Mouse (Mus musculus) CD4-positive, CD25-positive, alpha-beta regulatory T cell, adult 2 months (primary cell): Measurements from ENCODE around the gene Dhx9.
"Not testable (repeated sequence)": the region's sequence is repeated elsewhere in the genome, so short reads cannot be mapped to it uniquely, and the experiment has no call there.

Source experiments
- DNase-seq: peaks from one replicate; pipeline ENCODE4 v3.0.0-alpha.2; 2012; ENCODE audit warnings: low read depth, low spot score

Dhx9 gene

DNA sequence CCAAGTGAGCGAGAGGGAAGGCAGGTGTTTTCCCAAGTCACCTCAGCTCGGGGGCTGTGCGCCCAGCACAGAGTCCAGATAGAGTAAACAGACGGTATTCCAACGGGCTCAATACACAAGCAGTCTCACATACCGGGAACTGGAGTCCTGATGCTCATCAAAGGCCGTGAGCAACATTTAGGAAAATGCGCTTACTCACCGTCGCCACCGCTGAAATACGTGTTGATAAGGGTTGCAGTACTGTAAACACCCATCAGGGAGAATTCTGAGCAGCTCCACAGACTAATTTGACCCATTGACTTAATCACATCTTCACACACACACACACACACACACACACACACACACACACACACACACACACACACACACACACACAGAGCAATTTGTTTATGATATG is 63.2 kb downstream of the Dhx9 start:
- DNase-seq: peak; percentile 56

GRCm38 (mm10) chr1:153417805-153418204 is 69.7 kb downstream of the Dhx9 start:
- DNase-seq: not testable (repeated sequence)

DNA sequence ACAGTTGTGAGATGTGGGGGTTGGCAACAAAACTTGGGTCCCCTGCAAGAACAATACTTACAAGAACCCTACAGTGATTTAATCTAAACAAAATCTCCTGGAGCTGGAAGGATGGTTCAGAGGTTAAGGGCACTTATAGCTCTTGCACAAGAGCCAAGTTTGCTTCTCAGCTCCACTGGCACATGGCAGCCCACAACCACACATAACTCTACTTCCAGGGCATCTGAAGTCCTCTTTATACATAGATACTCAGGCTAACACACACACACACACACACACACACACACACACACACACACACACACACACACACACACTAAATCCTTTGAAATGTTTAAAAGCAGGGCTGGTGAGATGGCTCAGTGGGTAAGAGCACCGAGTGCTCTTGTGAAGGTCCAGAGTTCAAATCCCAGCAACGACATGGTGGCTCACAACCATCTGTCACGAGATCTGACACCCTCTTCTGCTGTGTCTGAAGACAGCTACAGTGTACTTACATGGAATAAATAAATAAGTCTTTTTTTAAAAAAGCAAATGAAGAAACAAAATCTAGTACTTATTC is 71.1 kb downstream of the Dhx9 start:
- DNase-seq: not testable (repeated sequence)

DNA sequence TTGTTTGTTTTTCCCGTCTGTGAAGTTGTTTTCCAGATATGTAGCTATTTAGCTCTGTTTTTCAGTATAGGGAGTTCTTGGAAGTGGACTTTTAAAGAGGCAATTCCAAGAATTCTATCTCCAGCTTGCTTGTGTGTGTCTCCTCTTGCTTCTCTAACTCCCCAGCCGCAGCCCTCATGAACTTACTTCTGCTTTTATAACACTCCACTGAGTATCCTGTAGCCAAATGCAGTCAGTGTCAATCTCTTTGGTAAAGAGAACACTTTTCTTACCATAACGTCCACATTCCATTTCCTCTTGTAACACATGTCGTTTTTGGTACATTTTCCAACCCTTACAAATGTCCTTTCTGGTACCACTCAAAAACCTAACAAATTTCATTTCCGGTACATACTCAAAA is 71.7 kb downstream of the Dhx9 start:
- DNase-seq: not testable (repeated sequence)

DNA sequence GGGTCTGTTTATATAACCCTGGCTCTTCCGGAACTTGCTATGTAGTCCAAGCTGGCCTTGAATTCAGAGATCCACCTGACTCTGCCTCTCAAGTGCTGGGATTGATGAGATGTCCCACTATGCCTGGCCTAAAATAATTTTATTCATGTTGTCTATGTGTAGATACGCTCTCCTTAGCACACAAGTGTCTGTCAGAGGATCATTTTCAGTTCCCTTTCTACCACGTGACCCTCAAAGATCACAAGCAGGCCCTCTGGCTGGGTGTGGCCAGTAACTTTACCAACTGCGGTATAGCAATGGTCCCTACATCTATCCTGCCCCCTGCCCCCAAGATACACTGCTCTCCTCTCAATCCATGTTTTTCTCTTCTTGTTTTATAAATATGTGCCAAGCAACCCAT is 72.5 kb downstream of the Dhx9 start:
- DNase-seq: peak; percentile 61

GRCm38 (mm10) chr1:153414114-153414723 is 73.2 kb downstream of the Dhx9 start:
- DNase-seq: peak; percentile 82

DNA sequence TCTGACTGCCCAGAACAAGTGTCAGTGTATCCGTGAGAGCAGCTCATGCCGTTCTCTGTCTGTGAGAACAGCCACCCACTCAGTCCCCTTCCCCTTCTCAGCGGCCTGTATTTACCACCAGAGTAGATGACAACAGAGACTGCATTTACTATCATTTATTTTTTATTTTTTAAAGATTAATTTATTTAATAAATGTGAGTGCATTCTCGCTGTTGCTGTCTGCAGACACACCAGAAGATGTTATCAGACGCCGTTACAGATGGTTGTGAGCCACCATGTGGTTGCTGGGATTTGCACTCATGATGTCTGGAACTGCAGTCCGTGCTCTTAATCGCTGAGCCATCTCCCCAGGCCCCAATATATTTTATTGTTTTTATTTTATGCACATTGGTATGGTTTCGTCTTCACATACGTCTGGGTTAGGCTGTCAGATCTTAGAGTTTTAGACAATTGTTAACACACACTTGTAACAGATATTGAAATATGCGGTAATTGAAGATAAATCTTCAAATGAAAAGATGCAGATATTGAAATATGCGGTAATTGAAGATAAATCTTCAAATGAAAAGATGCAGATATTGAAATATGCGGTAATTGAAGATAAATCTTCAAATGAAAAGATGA is 74.0 kb downstream of the Dhx9 start:
- peak; percentile 44 for DNase-seq

- not testable (repeated sequence) for DNase-seq
Measured at GRCm38 (mm10) chr1:153412663-153413396, 74.6 kb downstream of the Dhx9 start.

DNA sequence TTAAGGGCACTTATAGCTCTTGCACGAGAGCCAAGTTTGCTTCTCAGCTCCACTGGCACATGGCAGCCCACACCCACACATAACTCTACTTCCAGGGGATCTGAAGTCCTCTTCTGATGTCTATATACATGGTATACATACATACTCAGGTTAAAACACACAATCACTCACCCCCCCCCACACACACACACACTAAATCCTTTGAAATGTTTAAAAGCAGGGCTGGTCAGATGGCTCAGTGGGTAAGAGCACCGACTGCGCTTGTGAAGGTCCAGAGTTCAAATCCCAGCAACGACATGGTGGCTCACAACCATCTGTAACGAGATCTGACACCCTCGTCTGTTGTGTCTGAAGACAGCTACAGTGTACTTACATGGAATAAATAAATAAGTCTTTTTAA is 75.7 kb downstream of the Dhx9 start:
- no peak for DNase-seq

DNA sequence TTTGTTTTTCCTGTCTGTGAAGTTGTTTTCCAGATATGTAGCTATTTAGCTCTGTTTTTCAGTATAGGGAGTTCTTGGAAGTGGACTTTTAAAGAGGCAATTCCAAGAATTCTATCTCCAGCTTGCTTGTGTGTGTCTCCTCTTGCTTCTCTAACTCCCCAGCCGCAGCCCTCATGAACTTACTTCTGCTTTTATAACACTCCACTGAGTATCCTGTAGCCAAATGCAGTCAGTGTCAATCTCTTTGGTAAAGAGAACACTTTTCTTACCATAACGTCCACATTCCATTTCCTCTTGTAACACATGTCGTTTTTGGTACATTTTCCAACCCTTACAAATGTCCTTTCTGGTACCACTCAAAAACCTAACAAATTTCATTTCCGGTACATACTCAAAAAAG is 76.5 kb downstream of the Dhx9 start:
- DNase-seq: not testable (repeated sequence)

DNA sequence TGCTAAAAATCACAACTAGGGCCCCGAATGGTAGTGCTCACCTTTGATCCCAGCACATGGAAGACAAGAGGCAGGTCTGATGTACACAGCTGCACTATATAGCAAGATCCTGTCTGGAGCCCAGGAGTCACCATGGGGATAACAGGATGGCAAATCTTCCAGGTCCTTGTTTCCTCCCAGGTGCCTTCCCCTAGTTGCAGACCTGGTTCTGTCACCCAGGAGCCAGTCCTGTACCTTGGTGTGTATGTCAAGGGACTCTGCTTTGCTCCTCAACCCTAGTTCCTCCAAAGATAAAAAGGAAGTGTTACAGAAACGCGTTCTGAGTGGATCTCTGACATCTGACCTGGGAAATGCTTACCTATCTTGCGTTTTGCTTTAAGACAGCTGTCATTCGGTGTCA is 79.2 kb downstream of the Dhx9 start:
- DNase-seq: not testable (repeated sequence)

DNA sequence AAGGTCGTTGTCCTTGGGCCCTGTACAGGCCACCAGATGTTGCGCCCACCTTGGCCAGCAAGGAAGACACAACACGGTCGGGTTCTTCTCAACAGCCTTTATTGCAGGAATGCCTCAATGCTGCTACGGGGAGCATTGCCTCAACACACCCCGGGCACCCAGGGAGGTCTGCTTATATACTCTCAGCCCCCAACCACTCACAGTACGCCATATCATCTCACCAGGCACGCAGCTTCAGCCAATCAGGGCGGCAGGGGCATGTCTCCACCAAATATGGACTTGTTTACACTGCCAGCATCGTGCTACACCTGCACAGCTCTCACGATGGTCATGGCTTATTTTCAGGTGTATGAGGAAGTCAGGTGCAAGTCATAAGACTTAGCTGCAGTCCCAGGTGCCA is 79.8 kb downstream of the Dhx9 start:
- not testable (repeated sequence) for DNase-seq
